Mouse (Mus musculus) common myeloid progenitor, adult 5-6 weeks (primary cell): ENCODE measurements around the gene Dpm2. TPM values are rescaled to one million over a fixed set of nuclear protein-coding genes. Genes with fewer than 3 reads are reported as not detected.

Experiments
- ATAC-seq: replicated peaks from 2 replicates; pipeline ENCODE4 v1.8.0; 2016; ENCODE audit warnings: low read depth, mild to moderate bottlenecking, moderate TSS enrichment, inconsistent platforms; ENCODE audit not compliant: poor library complexity, severe bottlenecking
- total RNA-seq: library from RNA; stranded (forward); fragments of 200-1000, 187-1606 nt; gene quantifications from 2 replicates; pipeline ENCODE4 v1.2.3, GENCODE M21; 2017

Gene Dpm2
- total RNA-seq: 37.1 and 40.5 TPM in 2 replicates

- peak; percentile 85 for ATAC-seq
These were observed at the start of gene Dpm2 for GRCm38 (mm10) chr2:32570698-32571494. TSS of gene Dpm2 (plus strand) at chr2:32570858.

- ATAC-seq: no peak
These were observed 46.1 kb upstream of the Dpm2 start for GRCm38 (mm10) chr2:32524536-32525031.

GRCm38 (mm10) chr2:32525816-32526215 is 44.8 kb upstream of the Dpm2 start:
- ATAC-seq: no peak

GRCm38 (mm10) chr2:32527468-32527966 is 43.1 kb upstream of the Dpm2 start:
- no peak for ATAC-seq

- ATAC-seq: no peak
These were observed 42.3 kb upstream of the Dpm2 start for GRCm38 (mm10) chr2:32528326-32528725.

- peak; percentile 28; the same call in 1 of the 2 replicates for ATAC-seq
These were observed 40.2 kb upstream of the Dpm2 start for GRCm38 (mm10) chr2:32530479-32530878.

GRCm38 (mm10) chr2:32533163-32533562 is 37.5 kb upstream of the Dpm2 start:
- ATAC-seq: no peak

GRCm38 (mm10) chr2:32534061-32534732 is 36.5 kb upstream of the Dpm2 start:
- peak; percentile 24 for ATAC-seq

- ATAC-seq: peak; percentile 86
These were observed 35.8 kb upstream of the Dpm2 start, which contains the start of gene Fam102a for GRCm38 (mm10) chr2:32534733-32535471. TSS of gene Fam102a (plus strand) at chr2:32535332.

GRCm38 (mm10) chr2:32535501-32535991 is 35.1 kb upstream of the Dpm2 start:
- no peak for ATAC-seq

- ATAC-seq: no peak
These were observed 34.5 kb upstream of the Dpm2 start for GRCm38 (mm10) chr2:32536086-32536633.

- peak; percentile 12; the same call in 1 of the 2 replicates for ATAC-seq
These were observed 33.9 kb upstream of the Dpm2 start for GRCm38 (mm10) chr2:32536634-32537359.

- ATAC-seq: no peak
These were observed 33.2 kb upstream of the Dpm2 start for GRCm38 (mm10) chr2:32537360-32537905.

- ATAC-seq: no peak
These were observed 32.7 kb upstream of the Dpm2 start for GRCm38 (mm10) chr2:32537941-32538340.

GRCm38 (mm10) chr2:32538461-32538860 is 32.2 kb upstream of the Dpm2 start:
- ATAC-seq: no peak

- ATAC-seq: no peak
These were observed 31.1 kb upstream of the Dpm2 start for GRCm38 (mm10) chr2:32539452-32539981.

GRCm38 (mm10) chr2:32541333-32541908 is 29.2 kb upstream of the Dpm2 start:
- ATAC-seq: no peak

GRCm38 (mm10) chr2:32541986-32542573 is 28.6 kb upstream of the Dpm2 start:
- peak; percentile 43 for ATAC-seq
